Mouse (Mus musculus) CH12.LX (cell line): ENCODE measurements around the gene Prdx2. TPM values are rescaled to one million over a fixed set of nuclear protein-coding genes. Genes with fewer than 3 reads are reported as not detected.
A peak's percentile ranks its signal among the peaks of the same experiment; 100 is the strongest.

Source experiments
- DNase-seq: peaks from one replicate; pipeline ENCODE4 v3.0.0-alpha.2; 2013; ENCODE audit errors: extremely low read depth
- H3K27ac ChIP-seq: 2 replicates; pipeline ENCODE4 v1.5.1; 2012; ENCODE audit warnings: low read depth, mild to moderate bottlenecking, control low read depth, moderate library complexity; ENCODE audit not compliant: insufficient read depth
- H3K27me3 ChIP-seq: replicated peaks from 2 replicates; pipeline ENCODE3; 2012; ENCODE audit warnings: inconsistent platforms
- H3K36me3 ChIP-seq, 2 experiments: replicated peaks in 1 of 2; 2 replicates each; pipeline versions ENCODE3 to v1.6.1; 2012; ENCODE audit warnings: inconsistent platforms in 1 of 2, low read length in 1 of 2, mild to moderate bottlenecking in 1 of 2, mixed read lengths in 1 of 2, moderate library complexity in 1 of 2; ENCODE audit not compliant: control insufficient read depth in 1 of 2, insufficient read depth in 1 of 2
- H3K4me1 ChIP-seq, 2 experiments: 2 replicates each; pipeline ENCODE4 v1.6.1; 2012; ENCODE audit warnings: inconsistent platforms in 1 of 2, moderate library complexity in 1 of 2; ENCODE audit not compliant: insufficient read depth in 2 of 2, control insufficient read depth in 1 of 2
- H3K4me2 ChIP-seq: 2 replicates; pipeline ENCODE4 v1.6.1; 2012; ENCODE audit warnings: low read depth, mild to moderate bottlenecking, control low read depth; ENCODE audit not compliant: poor library complexity, insufficient read depth, severe bottlenecking
- H3K4me3 ChIP-seq, 3 experiments: fragments of 150-350 bp in 1 of 3; sonication (generic) in 1 of 3; replicated peaks in 1 of 3; 2 replicates each; pipeline versions ENCODE3 to v1.5.1; 2011 to 2012; ENCODE audit warnings: low read depth in 2 of 3, low read length in 2 of 3, mild to moderate bottlenecking in 2 of 3, moderate library complexity in 2 of 3, control low read depth in 1 of 3, improper control_type of control experiment in 1 of 3, inconsistent platforms in 1 of 3, mixed read lengths in 1 of 3; ENCODE audit not compliant: poor library complexity in 1 of 3
- H3K79me2 ChIP-seq: replicated peaks from 2 replicates; pipeline ENCODE4 v1.6.1; 2012; ENCODE audit warnings: mild to moderate bottlenecking, moderate library complexity; ENCODE audit not compliant: control insufficient read depth, poor library complexity, insufficient read depth, severe bottlenecking; ENCODE audit errors: extremely low read depth
- H3K9ac ChIP-seq: 2 replicates; pipeline ENCODE4 v1.6.1; 2012; ENCODE audit warnings: low read depth, mild to moderate bottlenecking, control low read depth, moderate library complexity; ENCODE audit not compliant: insufficient read depth
- H3K9me3 ChIP-seq: replicated peaks from 2 replicates; pipeline ENCODE3; 2012; ENCODE audit warnings: low read length, inconsistent platforms, mixed read lengths
- CHD1 ChIP-seq: IDR thresholded peaks from 2 replicates; pipeline ENCODE4 v1.6.1; 2012; ENCODE audit warnings: low read depth, low read length, improper control_type of control experiment, inconsistent platforms
- CHD2 ChIP-seq: IDR thresholded peaks from 2 replicates; pipeline ENCODE4 v1.6.1; 2011; ENCODE audit warnings: low read length, improper control_type of control experiment
- CTCF ChIP-seq, 2 experiments: IDR thresholded peaks in 1 of 2; conservative IDR thresholded peaks in 1 of 2; 2 replicates each; pipeline ENCODE4 v1.5.1; 2011 to 2012; ENCODE audit warnings: low read depth in 2 of 2, low read length in 2 of 2, improper control_type of control experiment in 1 of 2, inconsistent platforms in 1 of 2, mild to moderate bottlenecking in 1 of 2, moderate library complexity in 1 of 2
- E2F4 ChIP-seq: IDR thresholded peaks from 2 replicates; pipeline ENCODE4 v1.6.1; 2011; ENCODE audit warnings: low read depth, low read length, improper control_type of control experiment; ENCODE audit not compliant: insufficient replicate concordance
- ELF1 ChIP-seq: IDR thresholded peaks from 2 replicates; pipeline ENCODE4 v1.6.1; 2014; ENCODE audit warnings: low read depth, mild to moderate bottlenecking, inconsistent platforms, low read length, improper control_type of control experiment
- EP300 ChIP-seq: IDR thresholded peaks from 2 replicates; pipeline ENCODE4 v1.6.1; 2011; ENCODE audit warnings: low read length, improper control_type of control experiment
- ETS1 ChIP-seq: conservative IDR thresholded peaks from 2 replicates; pipeline ENCODE4 v1.6.1; 2012; ENCODE audit warnings: low read depth, mild to moderate bottlenecking, inconsistent platforms, low read length, improper control_type of control experiment, moderate library complexity
- GABPA ChIP-seq: IDR thresholded peaks from 2 replicates; pipeline ENCODE4 v1.6.1; 2012; ENCODE audit warnings: low read depth, low read length, improper control_type of control experiment, inconsistent platforms; ENCODE audit not compliant: insufficient replicate concordance
- IRF4 ChIP-seq: IDR thresholded peaks from 2 replicates; pipeline ENCODE4 v1.6.1; 2014; ENCODE audit warnings: low read depth, mild to moderate bottlenecking, inconsistent platforms, low read length, improper control_type of control experiment
- JUN ChIP-seq: IDR thresholded peaks from 2 replicates; pipeline ENCODE4 v1.6.1; 2011; ENCODE audit warnings: low read depth, mild to moderate bottlenecking, low read length, improper control_type of control experiment, moderate library complexity; ENCODE audit not compliant: insufficient read depth
- JUND ChIP-seq: conservative IDR thresholded peaks from 2 replicates; pipeline ENCODE4 v1.6.1; 2011; ENCODE audit warnings: low read depth, low read length, improper control_type of control experiment
- KAT2A ChIP-seq: IDR thresholded peaks from 2 replicates; pipeline ENCODE4 v1.6.1; 2012; ENCODE audit warnings: low read length, improper control_type of control experiment, inconsistent platforms; ENCODE audit not compliant: insufficient replicate concordance
- MAFK ChIP-seq: IDR thresholded peaks from 2 replicates; pipeline ENCODE4 v1.6.1; 2011; ENCODE audit warnings: low read length, improper control_type of control experiment; ENCODE audit not compliant: insufficient replicate concordance
- MAX ChIP-seq: IDR thresholded peaks from 2 replicates; pipeline ENCODE4 v1.6.1; 2011; ENCODE audit warnings: low read length, improper control_type of control experiment
- MAZ ChIP-seq: IDR thresholded peaks from 2 replicates; pipeline ENCODE4 v1.6.1; 2012; ENCODE audit warnings: low read depth, mild to moderate bottlenecking, inconsistent platforms, low read length, improper control_type of control experiment, moderate library complexity
- MEF2A ChIP-seq: IDR thresholded peaks from 2 replicates; pipeline ENCODE4 v1.6.1; 2014; ENCODE audit warnings: low read depth, mild to moderate bottlenecking, inconsistent platforms, low read length, improper control_type of control experiment, borderline replicate concordance
- MXI1 ChIP-seq: IDR thresholded peaks from 2 replicates; pipeline ENCODE4 v1.6.1; 2011; ENCODE audit warnings: mild to moderate bottlenecking, low read depth, low read length, improper control_type of control experiment
- MYC ChIP-seq: IDR thresholded peaks from 2 replicates; pipeline ENCODE4 v1.6.1; 2011; ENCODE audit warnings: low read depth, mild to moderate bottlenecking, improper control_type of control experiment, low read length
- NELFE ChIP-seq: IDR thresholded peaks from 2 replicates; pipeline ENCODE4 v1.6.1; 2011; ENCODE audit warnings: low read depth, low read length, improper control_type of control experiment
- PAX5 ChIP-seq: IDR thresholded peaks from 2 replicates; pipeline ENCODE4 v1.6.1; 2012; ENCODE audit warnings: low read length, inconsistent platforms, mixed read lengths
- POLR2A ChIP-seq: IDR thresholded peaks from 2 replicates; pipeline ENCODE4 v1.6.1; 2011; ENCODE audit warnings: low read depth, mild to moderate bottlenecking, improper control_type of control experiment, low read length
- POLR2AphosphoS2 ChIP-seq: IDR thresholded peaks from 2 replicates; pipeline ENCODE4 v1.6.1; 2011; ENCODE audit warnings: low read depth, low read length, improper control_type of control experiment
- RAD21 ChIP-seq: IDR thresholded peaks from 2 replicates; pipeline ENCODE4 v1.6.1; 2011; ENCODE audit warnings: low read depth, mild to moderate bottlenecking, low read length, improper control_type of control experiment, moderate library complexity
- RCOR1 ChIP-seq: conservative IDR thresholded peaks from 2 replicates; pipeline ENCODE4 v1.6.1; 2012; ENCODE audit warnings: low read depth, mild to moderate bottlenecking, inconsistent platforms, low read length, improper control_type of control experiment
- SIN3A ChIP-seq: IDR thresholded peaks from 2 replicates; pipeline ENCODE4 v1.6.1; 2012; ENCODE audit warnings: low read length, improper control_type of control experiment, inconsistent platforms
- SMC3 ChIP-seq: IDR thresholded peaks from 2 replicates; pipeline ENCODE4 v1.6.1; 2011; ENCODE audit warnings: low read depth, low read length, improper control_type of control experiment
- TBP ChIP-seq: conservative IDR thresholded peaks from 2 replicates; pipeline ENCODE4 v1.6.1; 2011; ENCODE audit warnings: low read depth, low read length, improper control_type of control experiment
- TCF12 ChIP-seq: IDR thresholded peaks from 2 replicates; pipeline ENCODE4 v1.6.1; 2014; ENCODE audit warnings: low read depth, mild to moderate bottlenecking, inconsistent platforms, low read length, improper control_type of control experiment
- UBTF ChIP-seq: IDR thresholded peaks from 2 replicates; pipeline ENCODE4 v1.6.1; 2012; ENCODE audit warnings: low read depth, mild to moderate bottlenecking, inconsistent platforms, low read length, improper control_type of control experiment, moderate library complexity
- USF1 ChIP-seq: IDR thresholded peaks from 2 replicates; pipeline ENCODE4 v1.6.1; 2014; ENCODE audit warnings: low read depth, mild to moderate bottlenecking, inconsistent platforms, low read length, improper control_type of control experiment
- USF2 ChIP-seq: conservative IDR thresholded peaks from 2 replicates; pipeline ENCODE4 v1.6.1; 2011; ENCODE audit warnings: low read depth, low read length, improper control_type of control experiment
- ZNF384 ChIP-seq: IDR thresholded peaks from 2 replicates; pipeline ENCODE4 v1.6.1; 2012; ENCODE audit warnings: low read depth, low read length, improper control_type of control experiment, inconsistent platforms
- dilution Hi-C: fragments of 300-500 bp; cut with MboI; formaldehyde crosslinking; loops from 2 replicates; pipeline ENCODE4 v1.14.3; 2020; ENCODE audit warnings: low sequenced_read_pairs; ENCODE audit not compliant: extremely low pct_unique_long_range_greater_than_20kb, extremely low pct_ligation_motif_present
- in situ Hi-C: fragments of 300-500 bp; cut with MboI; formaldehyde crosslinking; loops from 3 replicates; pipeline ENCODE4 v1.14.3; 2019; ENCODE audit warnings: low sequenced_read_pairs, low pct_ligation_motif_present, low pct_unique_long_range_greater_than_20kb, mixed read lengths
- polyA plus RNA-seq: library from polyadenylated mRNA; unstranded; fragments of >175 nt; gene quantifications from 2 replicates; pipeline ENCODE4 v1.2.1, GENCODE M21; 2012; ENCODE audit warnings: low read depth; ENCODE audit not compliant: insufficient read length
- total RNA-seq, 2 experiments: library from RNA; depleted of rRNA; stranded (reverse); fragments of 300-350 nt in 1 of 2; fragments of >200 nt in 1 of 2; gene quantifications; 2 replicates each; pipeline ENCODE4 v1.2.3; 2012 to 2014

Gene Prdx2
- total and polyA plus RNA-seq, 3 experiments = 158 to 232 (median 218) TPM

DNA sequence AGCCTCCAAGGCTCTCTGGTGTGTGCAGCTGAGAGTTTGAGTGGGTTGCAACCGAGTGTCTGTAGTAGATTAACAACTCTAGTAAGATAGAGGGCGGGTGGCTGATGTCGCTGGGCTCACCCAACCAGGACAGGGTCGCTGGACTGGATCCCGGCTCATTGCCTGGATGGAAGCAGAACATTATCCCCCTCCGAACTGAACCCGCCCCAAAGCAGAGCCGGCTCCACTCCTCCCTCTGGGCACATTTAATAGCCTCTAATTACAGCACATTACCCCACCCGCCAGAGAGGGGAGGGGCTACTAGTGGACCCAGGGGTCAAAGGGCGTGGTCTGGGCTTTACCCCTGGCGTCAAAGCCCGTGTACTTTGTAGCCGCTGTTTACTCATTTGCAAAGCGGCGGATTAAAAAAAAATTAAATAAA is 19.9 kb downstream of the Prdx2 start:
- TF ChIP-seq KAT2A (no peak), MYC (0 out of 2 replicates have a peak, but pooled peaks have one; percentile 5), MXI1 (0 out of 2 replicates have a peak, but pooled peaks have one; percentile 6), MAZ (0 out of 2 replicates have a peak, but pooled peaks have one; percentile 10), CTCF (conservative IDR thresholded peaks at IDR 0.05 in 1 of 2, IDR thresholded peaks at IDR 0.05 in 1 of 2; ENCODE audit: low read depth in 2 of 2, low read length in 2 of 2) (no peak)
- Histone ChIP-seq H3K9ac (peak overlapping the region; percentile 93; the same call in 1 of the 2 replicates), H3K27ac (peak overlapping the region; percentile 29), H3K4me3 (peak overlapping the region in 1 of 3 experiments; percentile 1), H3K4me1 (peaks cover 25 to 43% of the 10 kb centered on the region in 2 experiments), H3K27me3 (no peaks in the 10 kb centered on the region), H3K4me2 (peak overlapping the region; percentile 81; the same call in 1 of the 2 replicates), H3K79me2 (no peaks in the 10 kb centered on the region), H3K36me3 (peaks cover 0 to 17% of the 10 kb centered on the region in 2 experiments), H3K9me3 (no peaks in the 10 kb centered on the region)
- in situ Hi-C loops = no loop called here
- DNase-seq = no peak
- dilution Hi-C loops = no loop called here

DNA sequence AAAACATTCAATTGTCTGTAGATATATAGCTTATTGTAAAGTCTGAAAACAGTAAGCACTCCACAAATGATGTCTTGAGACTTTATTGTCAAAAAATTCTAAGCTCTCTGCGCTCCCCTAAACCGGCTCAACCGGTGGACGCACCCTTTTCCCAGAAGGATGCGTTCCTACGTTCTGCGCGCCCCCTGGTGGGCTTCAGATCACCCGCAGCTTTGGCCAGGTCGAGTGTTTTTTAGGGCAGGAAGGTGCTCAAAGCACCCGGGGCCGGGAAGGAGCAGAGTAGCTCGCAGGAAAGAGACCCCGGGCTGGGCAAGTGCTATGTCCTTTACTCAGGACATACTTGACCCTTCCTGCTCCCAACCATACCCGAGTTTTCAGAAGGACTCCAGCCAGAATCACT is 20.4 kb downstream of the Prdx2 start:
- Histone ChIP-seq H3K9ac (peak overlapping the region; percentile 93), H3K4me1 (peaks cover 22 to 40% of the 10 kb centered on the region in 2 experiments), H3K79me2 (no peaks in the 10 kb centered on the region), H3K4me2 (peak overlapping the region; percentile 81), H3K27ac (peak overlapping the region; percentile 55; the same call in 1 of the 2 replicates), H3K36me3 (peaks cover 1 to 22% of the 10 kb centered on the region in 2 experiments), H3K4me3 (peak overlapping the region; percentile 51 to 70 (median 52)), H3K27me3 (no peaks in the 10 kb centered on the region), H3K9me3 (no peaks in the 10 kb centered on the region)
- in situ Hi-C loops (loop anchor here (5.0 kb wide), 1 partner anchor 37 kb away; the partner anchor contains the start of genes Asna1 and Trir), dilution Hi-C loops (no loop called here)
- DNase-seq = peak; percentile 93
- TF ChIP-seq MAFK (no peak), GABPA (no peak), RCOR1 (0 out of 2 replicates have a peak, but pooled peaks have one; percentile 33), PAX5 (no peak), MYC (no peak), ELF1 (peak; percentile 42), POLR2AphosphoS2 (no peak), USF1 (no peak), RAD21 (peak; percentile 91), TCF12 (peak; percentile 37; the same call in 1 of the 2 replicates), UBTF (no peak), ZNF384 (peak; percentile 56; the same call in 1 of the 2 replicates), USF2 (no peak), E2F4 (no peak), JUND (no peak), MXI1 (no peak; the same call in 1 of the 2 replicates), POLR2A (no peak), TBP (no peak), JUN (no peak), SMC3 (peak; percentile 100), NELFE (peak; percentile 74), IRF4 (peak; percentile 76), MAX (no peak), EP300 (no peak), CHD2 (no peak), KAT2A (no peak), ETS1 (peak; percentile 16; the same call in 1 of the 2 replicates), SIN3A (peak; percentile 88; the same call in 1 of the 2 replicates), MEF2A (peak; percentile 28; the same call in 1 of the 2 replicates), CHD1 (peak; percentile 91; the same call in 1 of the 2 replicates)
